Mouse (Mus musculus): ENCODE data around the gene Kit. TPM values are rescaled to one million over a fixed set of nuclear protein-coding genes. Genes with fewer than 3 reads are reported as not detected.

Gene Kit
- polyA plus RNA-seq, 2 experiments, result 11.0 to 13.4 TPM

DNA sequence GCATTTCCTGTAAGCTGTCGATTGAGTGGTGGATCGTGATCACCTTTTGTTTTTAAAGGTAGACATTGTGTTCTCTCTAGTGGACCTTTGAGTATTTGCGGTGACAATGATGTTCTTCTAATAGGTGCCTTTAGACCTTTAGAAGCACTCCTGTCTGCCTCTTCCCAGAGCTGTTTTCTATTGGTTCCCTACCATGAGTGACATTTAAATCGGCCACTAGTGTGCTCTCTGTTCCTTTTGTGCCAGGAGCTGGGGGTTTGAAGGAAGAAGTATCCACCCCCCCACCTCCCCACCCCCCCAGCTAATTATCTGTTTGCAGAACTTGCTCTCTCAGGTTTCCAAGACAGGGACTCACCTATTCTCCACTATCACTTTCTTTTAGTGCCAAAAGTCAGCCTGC is 13.1 kb downstream of the Kit start:
- WGBS (ENCODE audit: insufficient replicate concordance), result 65% methylated on average over 4 of the region's 4 CpGs
- TF ChIP-seq CTCF (IDR thresholded peaks at IDR 0.05; ENCODE audit: low read depth) (no peak), EP300 (IDR thresholded peaks at IDR 0.05; ENCODE audit: low read depth) (no peak)
- H3K9ac ChIP-seq (replicated peaks), result no peak overlapping the region
- ATAC-seq (ENCODE audit: insufficient read depth), result no peak
- H3K4me1 ChIP-seq (replicated peaks; ENCODE audit: control insufficient read depth in 2 of 2, insufficient read depth in 2 of 2, low read length in 1 of 2), result peaks cover 0 to 6% of the 10 kb centered on the region in 2 experiments; a peak in 1 of 4 replicates
- no peak overlapping the region for H3K27ac ChIP-seq
- no peak overlapping the region for H3K4me2 ChIP-seq (ENCODE audit: low read depth)
- no peaks in the 10 kb centered on the region for H3K27me3 ChIP-seq (ENCODE audit: control insufficient read depth, insufficient read depth, low read length)
- no peak for DNase-seq (ENCODE audit: low read depth in 3 of 3, low spot score in 3 of 3)
- no peak overlapping the region for H3K4me3 ChIP-seq (ENCODE audit: insufficient read depth in 1 of 2, low read depth in 2 of 2, low read length in 2 of 2)
- no peaks in the 10 kb centered on the region for H3K36me3 ChIP-seq (replicated peaks; ENCODE audit: control insufficient read depth, insufficient read depth, low read depth)
- no peaks in the 10 kb centered on the region for H3K9me3 ChIP-seq (ENCODE audit: control insufficient read depth, low read length)

DNA sequence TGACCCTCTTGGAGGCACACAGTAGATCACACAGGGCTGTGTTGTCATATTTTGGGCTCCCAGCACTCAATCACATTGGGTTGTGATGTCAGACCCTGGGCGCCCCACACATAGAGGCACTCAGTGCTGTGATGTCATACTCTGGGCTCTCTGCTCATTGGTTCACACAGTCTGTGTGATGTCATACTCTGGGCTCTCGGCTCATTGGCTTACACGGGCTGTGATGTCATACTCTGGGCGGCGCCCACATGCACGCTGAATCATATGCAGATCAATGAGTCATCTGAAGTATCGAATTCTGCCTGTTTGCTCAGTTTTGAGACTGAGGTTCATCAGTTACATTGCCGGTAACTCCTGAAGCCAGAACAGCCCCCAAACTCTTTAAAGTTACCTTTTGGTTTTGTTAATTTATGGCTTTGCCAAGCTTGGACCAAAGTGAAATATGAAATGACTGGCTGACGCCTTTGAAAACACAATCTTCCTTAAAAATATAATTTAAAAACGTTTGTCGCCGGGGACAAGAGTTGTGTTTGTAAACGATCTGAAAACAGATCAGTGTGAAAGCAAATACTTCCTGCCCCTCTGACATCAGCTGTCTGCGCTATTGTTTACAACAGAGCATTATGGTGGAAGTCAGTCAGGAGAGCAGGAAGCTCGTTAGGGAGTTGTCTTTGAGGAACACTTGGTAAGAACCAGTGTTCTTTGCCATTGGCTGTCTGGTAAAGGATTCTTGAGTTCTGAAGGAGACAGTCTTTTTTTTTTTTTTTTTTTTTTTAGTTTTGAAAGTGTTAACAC is 15.0 kb downstream of the Kit start:
- H3K36me3 ChIP-seq (replicated peaks; ENCODE audit: control insufficient read depth, insufficient read depth, low read depth), result no peaks in the 10 kb centered on the region
- no peak for DNase-seq (ENCODE audit: low read depth in 3 of 3, low spot score in 3 of 3)
- no peak overlapping the region for H3K4me2 ChIP-seq (ENCODE audit: low read depth)
- no peak overlapping the region for H3K9ac ChIP-seq (replicated peaks)
- TF ChIP-seq EP300 (IDR thresholded peaks at IDR 0.05; ENCODE audit: low read depth), result no peak
- TF ChIP-seq CTCF (IDR thresholded peaks at IDR 0.05; ENCODE audit: low read depth), result no peak
- H3K27me3 ChIP-seq (ENCODE audit: control insufficient read depth, insufficient read depth, low read length), result no peaks in the 10 kb centered on the region
- no peak overlapping the region for H3K27ac ChIP-seq
- H3K4me1 ChIP-seq (replicated peaks; ENCODE audit: control insufficient read depth in 2 of 2, insufficient read depth in 2 of 2, low read length in 1 of 2), result peaks cover 0 to 6% of the 10 kb centered on the region in 2 experiments; a peak in 1 of 4 replicates
- 62% methylated on average over 15 of the region's 15 CpGs for WGBS (ENCODE audit: insufficient replicate concordance)
- no peak overlapping the region for H3K4me3 ChIP-seq (ENCODE audit: insufficient read depth in 1 of 2, low read depth in 2 of 2, low read length in 2 of 2)
- no peak for ATAC-seq (ENCODE audit: insufficient read depth)
- no peaks in the 10 kb centered on the region for H3K9me3 ChIP-seq (ENCODE audit: control insufficient read depth, low read length)

DNA sequence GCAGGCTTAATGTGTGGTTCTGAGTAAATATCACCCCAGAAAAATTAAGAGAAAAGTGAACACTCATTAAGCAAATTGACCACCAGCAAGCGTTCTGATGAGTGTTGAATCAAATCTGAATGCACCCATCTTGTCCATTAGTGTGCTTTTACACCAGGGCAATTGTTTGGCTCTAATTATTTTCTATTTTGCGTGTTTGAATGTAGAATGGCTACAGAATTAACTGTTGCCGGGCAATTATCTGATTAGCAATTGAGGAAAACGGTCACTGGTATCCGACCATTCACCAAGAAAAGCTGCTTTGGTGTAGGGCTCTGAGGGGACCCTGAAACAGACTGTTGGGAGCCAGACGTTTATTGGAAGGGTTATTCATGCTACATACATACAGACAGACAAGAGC is 16.2 kb downstream of the Kit start:
- Histone ChIP-seq H3K4me3 (ENCODE audit: insufficient read depth in 1 of 2, low read depth in 2 of 2, low read length in 2 of 2) (no peak overlapping the region), H3K27me3 (ENCODE audit: control insufficient read depth, insufficient read depth, low read length) (no peaks in the 10 kb centered on the region), H3K27ac (no peak overlapping the region), H3K4me2 (ENCODE audit: low read depth) (no peak overlapping the region), H3K36me3 (replicated peaks; ENCODE audit: control insufficient read depth, insufficient read depth, low read depth) (no peaks in the 10 kb centered on the region), H3K4me1 (replicated peaks; ENCODE audit: control insufficient read depth in 2 of 2, insufficient read depth in 2 of 2, low read length in 1 of 2) (peaks cover 0 to 9% of the 10 kb centered on the region in 2 experiments; a peak in 2 of 4 replicates), H3K9ac (replicated peaks) (no peak overlapping the region), H3K9me3 (ENCODE audit: control insufficient read depth, low read length) (no peaks in the 10 kb centered on the region)
- TF ChIP-seq EP300 (IDR thresholded peaks at IDR 0.05; ENCODE audit: low read depth) (no peak), CTCF (IDR thresholded peaks at IDR 0.05; ENCODE audit: low read depth) (no peak)
- 46% methylated on average over 6 of the region's 6 CpGs for WGBS (ENCODE audit: insufficient replicate concordance)
- ATAC-seq (ENCODE audit: insufficient read depth) (no peak), DNase-seq (ENCODE audit: low read depth in 3 of 3, low spot score in 3 of 3) (no peak)

DNA sequence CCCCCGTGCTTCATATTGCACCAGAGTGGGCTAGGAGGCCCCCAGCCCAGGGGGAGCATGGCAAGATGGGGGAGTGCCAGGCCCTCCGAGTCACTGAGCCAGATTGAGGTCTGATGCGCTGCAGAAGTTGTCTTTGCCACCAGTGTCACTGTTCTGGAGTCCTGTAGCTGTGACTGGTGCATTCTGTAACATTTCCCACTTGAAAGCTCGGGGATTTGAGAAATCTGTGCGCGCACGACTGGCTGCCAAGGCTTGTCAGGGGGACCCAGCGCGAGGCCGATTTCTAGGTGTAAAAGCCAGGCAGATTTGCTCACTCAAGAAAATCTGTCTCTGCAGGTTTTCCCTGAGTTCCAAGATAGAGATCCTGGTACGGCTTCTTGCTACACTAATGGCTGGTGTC is 16.9 kb downstream of the Kit start:
- no peak overlapping the region for H3K9ac ChIP-seq (replicated peaks)
- TF ChIP-seq EP300 (IDR thresholded peaks at IDR 0.05; ENCODE audit: low read depth) (no peak), CTCF (IDR thresholded peaks at IDR 0.05; ENCODE audit: low read depth) (no peak)
- no peak overlapping the region for H3K4me3 ChIP-seq (ENCODE audit: insufficient read depth in 1 of 2, low read depth in 2 of 2, low read length in 2 of 2)
- H3K4me2 ChIP-seq (ENCODE audit: low read depth), result no peak overlapping the region
- ATAC-seq (ENCODE audit: insufficient read depth) (no peak), DNase-seq (ENCODE audit: low read depth in 3 of 3, low spot score in 3 of 3) (no peak)
- no peaks in the 10 kb centered on the region for H3K27me3 ChIP-seq (ENCODE audit: control insufficient read depth, insufficient read depth, low read length)
- H3K27ac ChIP-seq, result no peak overlapping the region
- H3K4me1 ChIP-seq (replicated peaks; ENCODE audit: control insufficient read depth in 2 of 2, insufficient read depth in 2 of 2, low read length in 1 of 2), result peaks cover 0 to 9% of the 10 kb centered on the region in 2 experiments; a peak in 2 of 4 replicates
- H3K36me3 ChIP-seq (replicated peaks; ENCODE audit: control insufficient read depth, insufficient read depth, low read depth), result no peaks in the 10 kb centered on the region
- 81% methylated on average over 11 of the region's 11 CpGs for WGBS (ENCODE audit: insufficient replicate concordance)
- no peaks in the 10 kb centered on the region for H3K9me3 ChIP-seq (ENCODE audit: control insufficient read depth, low read length)

DNA sequence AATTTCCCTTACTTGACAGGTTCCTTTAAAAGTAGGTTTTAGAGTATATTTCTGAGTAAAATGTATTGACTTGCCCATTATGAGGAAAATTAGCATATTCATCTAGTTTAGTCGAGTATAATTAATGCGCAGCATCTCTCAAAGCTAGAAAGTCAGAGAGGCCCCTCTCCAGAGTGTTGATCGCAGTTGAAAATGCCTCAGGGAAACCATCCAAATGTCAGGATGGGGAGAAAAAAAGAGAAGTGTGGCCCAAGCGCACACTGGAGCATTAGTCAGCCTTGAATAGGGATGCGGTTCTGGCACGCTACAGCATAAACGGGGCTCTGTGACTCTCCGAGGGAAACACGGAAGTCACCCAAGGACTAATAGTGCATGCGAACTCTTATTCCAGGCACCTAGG is 20.6 kb downstream of the Kit start:
- 79% methylated on average over 10 of the region's 10 CpGs for WGBS (ENCODE audit: insufficient replicate concordance)
- Histone ChIP-seq H3K27ac (no peak overlapping the region), H3K36me3 (replicated peaks; ENCODE audit: control insufficient read depth, insufficient read depth, low read depth) (no peaks in the 10 kb centered on the region), H3K4me1 (replicated peaks; ENCODE audit: control insufficient read depth in 2 of 2, insufficient read depth in 2 of 2, low read length in 1 of 2) (peaks cover 4 to 18% of the 10 kb centered on the region in 2 experiments; a peak in 3 of 4 replicates), H3K9ac (replicated peaks) (no peak overlapping the region), H3K4me3 (ENCODE audit: insufficient read depth in 1 of 2, low read depth in 2 of 2, low read length in 2 of 2) (no peak overlapping the region), H3K27me3 (ENCODE audit: control insufficient read depth, insufficient read depth, low read length) (no peaks in the 10 kb centered on the region), H3K4me2 (ENCODE audit: low read depth) (no peak overlapping the region), H3K9me3 (ENCODE audit: control insufficient read depth, low read length) (no peaks in the 10 kb centered on the region)
- no peak for DNase-seq (ENCODE audit: low read depth in 3 of 3, low spot score in 3 of 3)
- no peak for TF ChIP-seq EP300 (IDR thresholded peaks at IDR 0.05; ENCODE audit: low read depth)
- no peak for TF ChIP-seq CTCF (IDR thresholded peaks at IDR 0.05; ENCODE audit: low read depth)
- no peak for ATAC-seq (ENCODE audit: insufficient read depth)

Data from liver, embryonic 14.5 days (tissue).